Mouse (Mus musculus): Measurements from ENCODE around the gene Ppfibp2. TPM values are rescaled to one million over a fixed set of nuclear protein-coding genes. Genes with fewer than 3 reads are reported as not detected.

Ppfibp2 gene
- polyA plus RNA-seq, 1 experiment from 2014 or later: 15.1 TPM

DNA sequence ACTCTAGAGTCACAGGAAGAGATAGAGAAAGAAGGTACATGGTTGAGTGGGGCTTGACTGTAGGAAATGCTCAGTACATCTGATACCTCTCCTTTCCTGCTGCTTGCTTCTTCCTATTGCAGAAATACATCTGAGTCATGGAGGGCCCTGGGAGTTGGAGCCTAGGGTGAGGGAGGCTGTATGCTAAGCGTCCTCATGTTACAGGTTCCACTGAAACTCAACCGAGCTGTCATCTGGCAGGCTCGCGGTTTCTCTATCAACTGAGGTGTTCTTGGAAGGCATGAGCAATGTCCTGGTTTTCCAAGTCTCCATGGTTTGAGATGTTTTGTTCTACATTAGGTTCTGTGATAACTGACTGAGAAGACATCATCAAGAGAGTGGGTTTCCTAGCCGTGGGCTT is 43.0 kb downstream of the Ppfibp2 start:
- Histone ChIP-seq H3K4me3 (replicated peaks) (no peak overlapping the region), H3K36me3 (no peaks in the 10 kb centered on the region), H3K4me2 (no peak overlapping the region), H3K9ac (replicated peaks) (no peak overlapping the region), H3K4me1 (replicated peaks) (no peaks in the 10 kb centered on the region), H3K27me3 (no peaks in the 10 kb centered on the region), H3K27ac (no peak overlapping the region), H3K9me3 (peaks cover 3% of the 10 kb centered on the region; the same call in 1 of the 2 replicates)
- 87% methylated on average over 5 of the region's 5 CpGs for WGBS
- no peak for ATAC-seq (ENCODE audit: insufficient number of reproducible peaks, insufficient read depth, low FRiP score, low TSS enrichment, low read depth)

DNA sequence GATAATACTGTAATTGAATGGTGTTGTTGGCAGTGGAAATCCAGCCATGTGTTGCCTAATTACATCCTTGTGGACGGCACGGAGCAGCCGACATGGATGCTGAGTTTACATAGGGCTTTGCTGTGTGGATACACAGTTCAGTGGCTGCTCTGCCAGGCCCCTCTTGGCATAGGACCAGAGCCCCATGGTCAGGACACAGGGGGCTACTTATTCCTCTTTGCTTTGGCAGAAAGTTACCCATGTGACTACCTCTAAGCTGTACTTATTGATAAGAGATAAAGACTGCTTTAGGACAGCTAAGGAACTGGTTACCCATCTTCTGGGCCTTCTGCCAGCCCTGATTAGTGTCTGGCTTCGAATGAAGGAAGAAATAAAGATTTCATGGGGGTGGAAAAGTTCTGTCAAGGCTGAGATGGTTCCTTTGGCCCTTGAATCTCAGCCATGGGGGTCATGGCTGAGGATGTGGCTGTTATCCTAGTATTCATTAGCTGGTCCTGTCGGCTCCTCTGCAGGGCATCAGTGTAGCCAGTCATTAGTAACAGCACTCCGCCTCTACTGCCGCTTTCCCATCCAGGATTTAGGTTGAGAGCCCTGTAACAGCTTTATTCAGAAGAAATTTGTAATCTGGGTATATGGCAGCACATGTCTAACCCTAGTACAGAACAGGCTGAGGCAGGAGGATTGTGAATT is 47.7 kb downstream of the Ppfibp2 start:
- Histone ChIP-seq H3K9me3 (peaks cover 2% of the 10 kb centered on the region; the same call in 1 of the 2 replicates), H3K4me2 (no peak overlapping the region), H3K27ac (no peak overlapping the region), H3K4me3 (replicated peaks) (no peak overlapping the region), H3K4me1 (replicated peaks) (no peaks in the 10 kb centered on the region), H3K27me3 (no peaks in the 10 kb centered on the region), H3K36me3 (0 out of 2 replicates have a peak, but pooled peaks cover 2% of the 10 kb centered on the region), H3K9ac (replicated peaks) (no peak overlapping the region)
- ATAC-seq (ENCODE audit: insufficient number of reproducible peaks, insufficient read depth, low FRiP score, low TSS enrichment, low read depth): no peak
- 79% methylated on average over 7 of the region's 7 CpGs for WGBS

DNA sequence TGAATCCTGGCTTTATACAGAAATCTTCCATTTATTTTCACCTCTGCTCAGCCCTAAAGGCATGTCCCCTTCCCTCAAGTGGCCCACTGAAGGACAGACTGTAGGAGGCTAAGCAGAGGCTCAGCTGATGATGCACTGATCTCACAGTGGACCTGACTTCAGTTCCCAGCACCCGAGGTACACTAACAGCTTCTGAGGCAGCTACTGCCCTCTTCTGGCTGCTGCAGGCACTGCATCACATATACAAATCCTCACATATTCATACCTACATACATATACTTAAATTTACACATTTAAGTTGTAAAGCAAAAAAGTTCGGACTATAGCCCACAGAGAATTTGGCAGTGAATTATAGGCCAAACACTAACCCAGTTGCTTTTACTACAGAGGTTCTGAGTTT is 50.0 kb downstream of the Ppfibp2 start:
- H3K9me3 ChIP-seq: peaks cover 2% of the 10 kb centered on the region; the same call in 1 of the 2 replicates
- no peak overlapping the region for H3K27ac ChIP-seq
- H3K9ac ChIP-seq (replicated peaks): no peak overlapping the region
- H3K27me3 ChIP-seq: no peaks in the 10 kb centered on the region
- no peak overlapping the region for H3K4me2 ChIP-seq
- H3K4me3 ChIP-seq (replicated peaks): no peak overlapping the region
- ATAC-seq (ENCODE audit: insufficient number of reproducible peaks, insufficient read depth, low FRiP score, low TSS enrichment, low read depth): no peak
- peaks cover 14% of the 10 kb centered on the region for H3K4me1 ChIP-seq (replicated peaks)
- H3K36me3 ChIP-seq: 0 out of 2 replicates have a peak, but pooled peaks cover 2% of the 10 kb centered on the region
- 93% methylated on average over 2 of the region's 2 CpGs for WGBS

DNA sequence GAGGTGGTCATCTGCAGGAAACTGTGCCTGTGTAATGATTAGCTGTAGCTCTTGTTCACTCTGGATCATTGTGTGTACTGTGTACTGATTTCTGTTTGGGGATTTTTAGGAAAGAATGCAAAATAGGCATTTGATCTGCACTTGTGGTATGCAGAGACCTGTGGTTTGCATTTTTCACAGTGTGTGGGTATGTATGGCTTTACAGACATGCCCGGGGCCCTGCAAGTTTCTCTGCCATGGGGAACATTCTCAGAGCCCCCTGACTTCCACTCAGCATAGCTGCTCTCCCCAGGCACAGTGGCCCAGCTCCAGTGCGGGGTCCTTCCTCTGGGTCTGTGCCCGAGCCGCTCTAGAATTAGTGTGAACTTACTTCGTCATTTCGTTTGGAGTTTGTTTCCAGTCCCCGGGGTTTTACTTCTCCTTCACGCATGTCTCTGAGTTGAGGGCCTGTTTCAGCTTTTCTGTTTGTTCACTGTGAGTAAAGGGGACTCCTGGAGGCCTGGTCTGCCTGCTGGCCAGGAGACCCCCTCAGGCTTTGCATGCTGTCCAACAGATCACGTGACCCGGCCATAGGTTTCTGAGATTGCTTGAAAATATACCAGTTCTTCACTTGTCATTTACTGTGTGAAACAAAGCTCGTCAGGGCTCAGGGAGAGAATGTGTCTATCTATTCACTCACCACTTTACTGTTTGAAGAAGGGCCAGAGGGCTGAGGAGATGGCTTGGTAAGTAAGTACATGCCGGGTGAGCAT is 54.1 kb downstream of the Ppfibp2 start:
- H3K27ac ChIP-seq: no peak overlapping the region

DNA sequence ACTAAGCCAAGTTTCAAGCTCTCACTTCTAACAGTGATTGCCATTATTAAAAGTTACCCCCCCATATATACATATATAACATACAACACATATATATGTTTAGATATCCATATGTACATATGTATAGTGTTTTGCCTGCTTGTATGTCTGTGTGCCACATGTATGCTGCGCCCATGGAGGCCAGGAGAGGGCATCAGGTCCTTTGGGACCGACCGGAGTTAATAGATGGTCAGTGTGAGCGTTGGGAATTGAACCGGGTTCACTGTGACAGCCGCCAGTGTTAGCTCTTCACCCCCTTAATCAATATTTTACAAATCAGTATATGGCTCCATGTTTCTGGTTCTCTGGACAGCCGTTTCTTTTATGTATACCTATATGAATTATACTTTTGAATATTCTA is 55.0 kb downstream of the Ppfibp2 start:
- WGBS: 83% methylated on average over 7 of the region's 7 CpGs
- Histone ChIP-seq H3K4me1 (replicated peaks) (peaks cover 20% of the 10 kb centered on the region), H3K4me2 (no peak overlapping the region), H3K9me3 (peaks cover under 1% of the 10 kb centered on the region; the same call in 1 of the 2 replicates), H3K9ac (replicated peaks) (no peak overlapping the region), H3K27me3 (no peaks in the 10 kb centered on the region), H3K27ac (no peak overlapping the region), H3K4me3 (replicated peaks) (no peak overlapping the region), H3K36me3 (0 out of 2 replicates have a peak, but pooled peaks cover 1% of the 10 kb centered on the region)
- ATAC-seq (ENCODE audit: insufficient number of reproducible peaks, insufficient read depth, low FRiP score, low TSS enrichment, low read depth): no peak

More for the DNA sequence above, 54.1 kb downstream of the Ppfibp2 start:
- Histone ChIP-seq H3K9me3 (peaks cover 2% of the 10 kb centered on the region; the same call in 1 of the 2 replicates), H3K27me3 (no peaks in the 10 kb centered on the region), H3K36me3 (0 out of 2 replicates have a peak, but pooled peaks cover 2% of the 10 kb centered on the region), H3K4me1 (replicated peaks) (peaks cover 20% of the 10 kb centered on the region), H3K9ac (replicated peaks) (no peak overlapping the region), H3K4me2 (no peak overlapping the region), H3K4me3 (replicated peaks) (no peak overlapping the region)
- WGBS: 80% methylated on average over 12 of the region's 12 CpGs
- no peak for ATAC-seq (ENCODE audit: insufficient number of reproducible peaks, insufficient read depth, low FRiP score, low TSS enrichment, low read depth)

DNA sequence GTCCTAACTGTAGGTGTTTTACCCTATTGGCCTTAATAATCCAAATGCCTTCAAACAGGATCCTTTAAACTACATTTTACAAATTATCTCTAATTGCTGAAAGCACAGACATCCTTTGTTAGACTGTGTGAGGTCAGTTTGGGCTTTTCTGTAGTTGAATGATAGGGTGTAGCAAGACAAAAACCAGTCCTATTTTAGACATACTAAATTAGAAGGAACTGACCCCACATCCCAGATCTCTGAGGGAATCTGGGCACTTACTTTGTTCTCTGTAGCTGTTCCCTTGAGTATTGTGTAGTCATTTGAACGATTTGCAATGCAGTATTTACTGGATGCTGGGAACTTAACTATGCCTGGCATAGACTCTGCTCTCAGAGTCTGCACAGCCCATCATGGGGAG is 56.8 kb downstream of the Ppfibp2 start:
- Histone ChIP-seq H3K4me3 (replicated peaks) (no peak overlapping the region), H3K27ac (no peak overlapping the region), H3K4me2 (no peak overlapping the region), H3K27me3 (no peaks in the 10 kb centered on the region), H3K9ac (replicated peaks) (no peak overlapping the region), H3K36me3 (no peaks in the 10 kb centered on the region), H3K9me3 (no peaks in the 10 kb centered on the region), H3K4me1 (replicated peaks) (peaks cover 20% of the 10 kb centered on the region)
- 29% methylated on average over 1 of the region's 1 CpGs for WGBS
- ATAC-seq (ENCODE audit: insufficient number of reproducible peaks, insufficient read depth, low FRiP score, low TSS enrichment, low read depth): no peak

DNA sequence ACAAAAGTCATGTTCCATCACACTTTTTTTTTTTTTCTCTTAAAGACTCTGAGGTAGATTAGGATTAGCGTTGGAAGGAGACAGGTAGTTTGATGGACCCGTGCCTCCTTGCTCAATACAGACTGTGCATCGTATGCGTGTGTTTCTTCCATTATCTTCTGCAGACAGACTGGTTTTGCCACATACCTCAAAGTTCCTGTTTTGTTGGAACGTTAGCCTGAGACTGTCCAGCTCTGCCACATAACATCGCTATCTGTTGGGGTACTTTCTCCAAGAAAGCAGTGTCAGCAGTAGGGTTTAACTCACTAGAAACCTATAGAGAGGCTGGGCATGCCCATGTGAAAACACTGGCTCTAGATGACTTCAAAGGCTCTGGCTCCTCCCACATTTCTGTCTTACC is 61.4 kb downstream of the Ppfibp2 start:
- WGBS: 82% methylated on average over 6 of the region's 6 CpGs
- no peak overlapping the region for H3K27ac ChIP-seq
- H3K4me2 ChIP-seq: no peak overlapping the region

DNA sequence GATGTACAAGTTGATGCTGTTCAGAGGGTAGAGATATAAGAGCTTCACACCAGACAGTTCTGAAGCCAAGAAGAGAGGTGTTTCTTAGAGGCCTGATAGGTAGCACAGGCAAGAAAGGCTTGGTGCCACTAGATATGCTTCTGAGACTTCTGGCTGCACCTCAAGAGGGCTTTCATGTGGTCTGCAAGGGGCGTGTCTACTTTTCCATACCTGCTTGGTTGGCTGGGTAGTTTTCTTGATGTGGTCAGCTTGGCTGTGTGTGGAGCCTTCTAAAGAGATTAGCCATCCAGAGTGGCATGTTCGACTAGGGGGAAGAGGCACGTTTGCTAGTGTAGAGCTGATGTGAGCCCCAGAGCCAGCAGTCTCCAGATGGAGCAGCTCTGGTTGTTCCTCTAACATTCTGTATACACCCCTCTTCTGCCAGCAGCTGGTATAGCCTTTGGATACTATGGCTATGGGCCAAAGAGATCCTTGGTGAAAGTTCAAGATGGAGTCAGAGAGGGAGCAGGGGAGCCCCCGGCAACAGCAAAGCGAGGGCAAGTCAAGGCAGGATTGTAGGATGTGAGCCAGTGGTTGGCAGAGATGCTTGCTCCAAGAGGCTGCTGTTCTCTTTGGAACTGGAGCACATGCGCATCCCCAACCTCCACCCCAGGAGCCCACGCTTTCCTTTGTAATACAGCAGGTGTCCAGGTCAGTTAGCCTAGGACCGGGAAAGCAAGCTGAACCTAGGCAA is 64.3 kb downstream of the Ppfibp2 start:
- H3K9ac ChIP-seq (replicated peaks): no peak overlapping the region
- ATAC-seq (ENCODE audit: insufficient number of reproducible peaks, insufficient read depth, low FRiP score, low TSS enrichment, low read depth): no peak
- no peak overlapping the region for H3K4me2 ChIP-seq
- peaks cover 30% of the 10 kb centered on the region for H3K4me1 ChIP-seq (replicated peaks)
- no peaks in the 10 kb centered on the region; the same call in 1 of the 2 replicates for H3K27me3 ChIP-seq
- 82% methylated on average over 8 of the region's 8 CpGs for WGBS
- no peaks in the 10 kb centered on the region for H3K36me3 ChIP-seq
- H3K9me3 ChIP-seq: no peaks in the 10 kb centered on the region
- no peak overlapping the region for H3K27ac ChIP-seq
- H3K4me3 ChIP-seq (replicated peaks): no peak overlapping the region

More for the DNA sequence above, 61.4 kb downstream of the Ppfibp2 start:
- no peak for ATAC-seq (ENCODE audit: insufficient number of reproducible peaks, insufficient read depth, low FRiP score, low TSS enrichment, low read depth)
- no peaks in the 10 kb centered on the region; the same call in 1 of the 2 replicates for H3K27me3 ChIP-seq
- H3K4me1 ChIP-seq (replicated peaks): peaks cover 4% of the 10 kb centered on the region
- no peak overlapping the region for H3K4me3 ChIP-seq (replicated peaks)
- H3K9ac ChIP-seq (replicated peaks): no peak overlapping the region
- no peaks in the 10 kb centered on the region for H3K36me3 ChIP-seq
- no peaks in the 10 kb centered on the region for H3K9me3 ChIP-seq

DNA sequence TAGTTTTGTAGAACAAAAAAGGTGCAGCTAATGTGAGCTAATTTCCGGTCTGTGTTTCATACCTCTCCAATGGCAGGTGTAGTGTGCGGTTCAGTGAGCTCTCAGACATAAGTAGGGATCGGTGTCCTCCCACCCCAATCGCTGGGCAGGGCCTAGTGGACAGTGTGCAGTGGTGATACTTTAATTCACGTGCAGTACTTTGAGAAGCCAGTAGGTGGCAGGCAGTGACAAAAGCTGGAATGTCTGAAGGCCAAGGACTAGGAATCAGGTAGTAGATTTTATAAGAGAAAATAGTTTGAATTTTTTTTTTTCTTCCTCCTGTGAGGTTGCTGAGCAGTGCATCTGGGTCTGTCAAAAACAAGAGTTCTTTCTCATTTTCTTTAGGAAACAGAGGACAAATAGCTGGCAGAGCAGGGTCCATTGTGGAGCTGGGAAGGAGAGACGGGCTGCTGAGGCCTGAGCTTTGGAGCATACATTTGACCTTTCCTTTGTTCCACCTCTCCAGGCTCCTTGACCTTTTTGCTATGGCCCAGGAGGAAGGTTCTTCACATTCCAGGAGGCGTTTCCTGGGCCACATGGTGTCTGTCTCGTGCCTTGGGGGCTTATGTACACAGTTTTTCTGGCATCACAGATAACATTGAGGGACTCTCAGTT is 66.3 kb downstream of the Ppfibp2 start:
- no peak overlapping the region for H3K4me2 ChIP-seq
- no peaks in the 10 kb centered on the region for H3K9me3 ChIP-seq
- H3K36me3 ChIP-seq: no peaks in the 10 kb centered on the region
- H3K4me1 ChIP-seq (replicated peaks): peaks cover 47% of the 10 kb centered on the region
- 17% methylated on average over 8 of the region's 8 CpGs for WGBS
- no peak overlapping the region for H3K9ac ChIP-seq (replicated peaks)
- H3K4me3 ChIP-seq (replicated peaks): no peak overlapping the region
- peak overlapping the region; percentile 62; the same call in 1 of the 2 replicates for H3K27ac ChIP-seq
- ATAC-seq (ENCODE audit: insufficient number of reproducible peaks, insufficient read depth, low FRiP score, low TSS enrichment, low read depth): peak; percentile 44; the same call in 1 of the 2 replicates
- no peaks in the 10 kb centered on the region; the same call in 1 of the 2 replicates for H3K27me3 ChIP-seq

DNA sequence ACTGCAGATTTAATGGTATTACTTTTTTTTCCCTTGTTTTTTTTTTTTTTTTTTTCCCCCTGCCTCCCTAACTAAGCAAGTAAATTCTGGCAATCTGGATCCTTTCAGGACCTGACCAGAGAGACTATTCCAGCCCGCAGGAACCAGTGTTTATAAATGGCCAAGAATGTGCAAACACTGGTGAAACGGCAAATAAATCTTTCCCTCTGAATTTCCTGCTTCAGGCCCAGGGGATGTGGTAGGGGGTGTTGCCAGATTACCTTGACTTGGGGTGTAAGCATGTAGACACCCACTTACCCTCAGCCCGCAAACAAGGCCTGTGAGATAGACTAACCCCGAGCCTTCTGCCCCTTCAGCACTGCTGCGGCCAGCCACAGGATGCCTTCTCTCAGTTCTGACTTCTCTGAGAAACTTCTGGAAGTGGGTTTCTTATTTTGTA is 66.9 kb downstream of the Ppfibp2 start:
- Histone ChIP-seq H3K9me3 (no peaks in the 10 kb centered on the region), H3K36me3 (no peaks in the 10 kb centered on the region), H3K27me3 (no peaks in the 10 kb centered on the region; the same call in 1 of the 2 replicates), H3K4me1 (replicated peaks) (peaks cover 52% of the 10 kb centered on the region), H3K27ac (peak overlapping the region; percentile 70), H3K9ac (replicated peaks) (no peak overlapping the region), H3K4me3 (replicated peaks) (no peak overlapping the region), H3K4me2 (no peak overlapping the region)
- 44% methylated on average over 5 of the region's 5 CpGs for WGBS
- ATAC-seq (ENCODE audit: insufficient number of reproducible peaks, insufficient read depth, low FRiP score, low TSS enrichment, low read depth): no peak

Data from limb, embryonic 12.5 days (tissue).